Mouse (Mus musculus) cortical plate, adult 2 months (tissue): ENCODE data around the gene Taf1c.

Source experiments
- CTCF ChIP-seq: fragments of 200-500 bp; IDR thresholded peaks from 2 replicates; pipeline ENCODE4 v1.5.1; 2011; ENCODE audit warnings: mild to moderate bottlenecking, control low read depth, low read length; ENCODE audit not compliant: insufficient read depth; ENCODE audit errors: extremely low read depth
- POLR2A ChIP-seq: fragments of 200-500 bp; IDR thresholded peaks from 2 replicates; pipeline ENCODE4 v1.6.1; 2011; ENCODE audit warnings: mild to moderate bottlenecking, low read length, control low read depth; ENCODE audit not compliant: insufficient read depth; ENCODE audit errors: extremely low read depth

GRCm38 (mm10) chr8:119635958-119636357, 30.9 kb upstream of the Taf1c start:
- no peak for TF ChIP-seq CTCF
- TF ChIP-seq POLR2A: no peak
